Mouse (Mus musculus) liver, adult 2 months (tissue): Measurements from ENCODE around the gene Ccdc85c.

Experiments
- CTCF ChIP-seq: fragments of 200-500 bp; IDR thresholded peaks from 2 replicates; pipeline ENCODE4 v1.5.1; 2011; ENCODE audit warnings: low read depth, low read length, control low read depth
- POLR2A ChIP-seq: fragments of 200-500 bp; IDR thresholded peaks from 2 replicates; pipeline ENCODE4 v1.6.1; 2011; ENCODE audit warnings: low read length, control low read depth; ENCODE audit not compliant: insufficient read depth; ENCODE audit errors: extremely low read depth

DNA sequence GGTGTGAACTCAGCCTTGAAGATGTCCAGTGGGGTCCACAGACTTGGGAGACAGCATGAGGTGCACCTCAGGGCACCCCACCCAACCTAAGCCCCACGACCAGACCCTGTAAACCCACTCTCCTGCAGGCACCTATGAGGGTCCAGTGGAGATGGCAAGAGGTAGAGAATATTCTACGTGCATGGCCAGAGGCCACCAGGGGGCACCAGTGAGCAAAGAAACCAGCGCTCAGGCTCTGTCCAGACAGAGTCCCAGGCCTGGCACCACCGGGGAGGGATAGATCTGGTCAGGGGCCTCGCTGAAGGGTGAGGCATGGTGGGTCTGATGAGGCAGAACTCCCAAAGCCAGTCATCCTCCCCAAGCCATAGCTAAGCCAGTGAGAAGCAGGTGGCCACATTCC lies 68.6 kb downstream of the Ccdc85c start:
- TF ChIP-seq POLR2A (no peak), CTCF (peak; percentile 89)
